Mouse (Mus musculus) activated CD4-positive, CD25-positive, alpha-beta regulatory T cell, adult 4 months (primary cell): ENCODE results near the gene Gm20532. TPM values are rescaled to one million over a fixed set of nuclear protein-coding genes. Genes with fewer than 3 reads are reported as not detected.

Experiments
- ATAC-seq: one replicate; pipeline ENCODE4 v1.8.0; 2017
- polyA plus RNA-seq, 2 experiments: library from polyadenylated mRNA; unstranded; fragments of 100-300 nt; shearing (Covaris generic); gene quantifications; one replicate each; pipeline ENCODE4 v1.2.1; 2017

Gene Gm20532
- polyA plus RNA-seq, 2 experiments from 2014 or later = not detected

- peak; percentile 23 for ATAC-seq
These were observed 74.8 kb downstream of the Gm20532 start for GRCm38 (mm10) chr2:26661143-26661752.

GRCm38 (mm10) chr2:26661768-26662508 lies 75.5 kb downstream of the Gm20532 start:
- ATAC-seq = no peak

GRCm38 (mm10) chr2:26662509-26662882 lies 76.1 kb downstream of the Gm20532 start:
- ATAC-seq = no peak

- no peak for ATAC-seq
These were observed 76.7 kb downstream of the Gm20532 start for GRCm38 (mm10) chr2:26663112-26663511.

- peak; percentile 63 for ATAC-seq
These were observed 77.1 kb downstream of the Gm20532 start for GRCm38 (mm10) chr2:26663551-26663950.

- peak; percentile 99 for ATAC-seq
These were observed 82.3 kb downstream of the Gm20532 start for GRCm38 (mm10) chr2:26668746-26669145.

GRCm38 (mm10) chr2:26671182-26671581 lies 84.7 kb downstream of the Gm20532 start, which contains the start of gene Lcn4:
Lcn4 (minus strand) TSS chr2:26671282.
- ATAC-seq = no peak

Other genes with a start within 250 kb of the Gm20532 start
- gene Dnlz, start 234.5 kb upstream of the Gm20532 start, polyA plus RNA-seq = 1 to 10 TPM; 6.5 to 7.4 TPM
- gene Card9, start 225.7 kb upstream of the Gm20532 start, polyA plus RNA-seq = 1 to 10 TPM; 1.5 to 2.3 TPM
- 10 to 100 TPM; 20.1 to 24.4 TPM for gene Snapc4, start 206.0 kb upstream of the Gm20532 start, polyA plus RNA-seq
- gene Entr1, start 197.3 kb upstream of the Gm20532 start, polyA plus RNA-seq = 10 to 100 TPM; 44.8 to 54.9 TPM
- gene Pmpca, start 197.3 kb upstream of the Gm20532 start, polyA plus RNA-seq = 10 to 100 TPM; 77.1 to 77.7 TPM
- gene Inpp5e, start 177.4 kb upstream of the Gm20532 start, polyA plus RNA-seq = 10 to 100 TPM in 1 of 2 experiments, 1 to 10 TPM in 1; 9.5 to 13.5 TPM
- 10 to 100 TPM; 22.4 to 23.9 TPM for gene Sec16a, start 141.4 kb upstream of the Gm20532 start, polyA plus RNA-seq
- gene Notch1, start 70.0 kb upstream of the Gm20532 start, polyA plus RNA-seq = 10 to 100 TPM; 22.2 to 28.7 TPM
- gene Egfl7, start 6.6 kb upstream of the Gm20532 start, polyA plus RNA-seq = 1 to 10 TPM in 1 of 2 experiments, under 1 TPM in 1; 0.95 to 1.3 TPM
- 10 to 100 TPM in 1 of 2 experiments, 1 to 10 TPM in 1; 8.2 to 11.0 TPM for gene Agpat2, start 17.8 kb downstream of the Gm20532 start, polyA plus RNA-seq
- 1 to 10 TPM in 1 of 2 experiments, under 1 TPM in 1; 0.90 to 2.1 TPM for gene Fam69b, start 41.8 kb downstream of the Gm20532 start, polyA plus RNA-seq
- under 1 TPM; 0.89 to 0.96 TPM for gene Lcn4, start 84.6 kb downstream of the Gm20532 start, polyA plus RNA-seq